Mouse (Mus musculus) urinary bladder, postnatal 10 days (tissue): ENCODE measurements around the gene Asb16.
A peak's percentile ranks its signal among the peaks of the same experiment; 100 is the strongest.
"Not testable (repeated sequence)": the region's sequence is repeated elsewhere in the genome, so short reads cannot be mapped to it uniquely, and the experiment has no call there.

Experiments used
- DNase-seq: peaks from one replicate; pipeline ENCODE4 v3.0.0; 2022; ENCODE audit warnings: low spot score

The Asb16 gene

DNA sequence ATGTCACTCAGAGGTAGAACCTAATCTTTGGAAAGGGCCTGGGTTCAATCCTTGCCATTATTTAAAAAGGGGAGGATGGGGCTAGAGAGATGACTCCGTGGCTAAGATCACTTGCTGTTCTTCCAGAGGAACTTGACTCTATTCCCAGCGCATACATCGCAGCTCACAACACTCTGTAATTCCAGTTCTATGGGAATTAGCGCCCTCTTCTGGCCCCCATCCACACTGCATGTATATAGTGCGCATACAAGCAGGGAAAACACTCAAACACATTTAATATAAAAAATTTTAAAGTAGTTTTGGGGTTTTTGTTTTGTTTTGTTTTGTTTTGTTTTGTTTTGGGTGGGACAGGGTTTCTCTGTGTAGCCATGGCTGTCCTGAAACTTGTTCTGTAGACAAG, 26.7 kb upstream of the Asb16 start:
- no peak for DNase-seq

DNA sequence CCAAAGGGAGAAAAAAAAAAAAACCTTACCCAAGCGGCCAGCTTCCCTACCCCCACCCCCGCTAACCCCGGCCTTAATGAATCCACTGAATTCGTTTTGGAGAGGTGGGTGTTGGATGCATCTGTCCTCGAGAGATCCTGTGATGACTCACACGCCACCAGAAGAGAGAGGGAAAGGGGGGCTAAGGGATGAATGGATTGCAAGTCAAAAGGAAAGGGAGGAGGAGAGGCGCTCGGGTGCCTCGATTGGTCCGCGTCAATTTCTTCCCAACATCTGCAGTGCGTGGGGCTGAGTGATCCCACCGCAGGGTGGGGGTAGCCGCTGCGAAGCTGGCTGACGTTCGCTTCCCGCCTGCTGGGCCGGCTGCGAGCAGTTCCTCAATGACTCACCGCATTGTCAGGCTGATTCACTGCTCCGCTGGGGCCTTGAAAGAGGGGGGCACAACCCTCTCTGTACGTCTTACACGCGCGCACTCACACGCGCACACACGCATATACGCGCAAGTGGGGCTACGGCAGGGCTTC, 23.6 kb upstream of the Asb16 start:
- DNase-seq: no peak

DNA sequence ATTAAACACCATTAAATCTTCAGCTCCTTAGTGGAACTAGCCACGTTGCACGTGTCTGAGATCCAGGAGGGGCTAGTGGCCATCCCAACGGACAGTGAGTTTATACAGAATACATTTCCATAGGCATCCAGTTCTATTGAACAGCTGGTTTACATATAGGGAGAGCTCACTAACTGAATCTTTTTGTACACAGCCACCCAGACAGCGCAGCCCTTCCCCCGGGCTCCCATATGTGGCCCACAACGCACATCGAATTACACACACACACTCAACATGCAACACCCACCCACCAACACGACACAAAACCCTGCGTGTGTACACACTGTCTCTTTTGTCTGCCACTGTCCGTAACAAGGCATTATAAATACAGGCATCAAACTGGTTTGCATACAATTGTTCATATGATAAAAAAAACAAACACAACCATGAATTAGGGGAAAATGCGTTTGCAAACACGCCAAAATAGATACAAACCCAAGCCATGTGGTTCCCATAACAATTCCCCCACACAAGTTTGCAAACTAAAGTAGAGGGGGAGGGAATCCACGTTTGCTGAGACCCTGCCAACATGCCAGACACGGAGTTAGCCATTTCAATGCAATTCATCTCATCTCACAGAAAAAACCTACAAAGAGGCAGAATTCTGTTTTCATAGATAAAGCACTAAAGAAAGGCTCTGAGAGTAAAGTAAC, 22.8 kb upstream of the Asb16 start:
- DNase-seq: no peak

- no peak for DNase-seq
Measured at GRCm38 (mm10) chr11:102246273-102246635, 22.3 kb upstream of the Asb16 start.

DNA sequence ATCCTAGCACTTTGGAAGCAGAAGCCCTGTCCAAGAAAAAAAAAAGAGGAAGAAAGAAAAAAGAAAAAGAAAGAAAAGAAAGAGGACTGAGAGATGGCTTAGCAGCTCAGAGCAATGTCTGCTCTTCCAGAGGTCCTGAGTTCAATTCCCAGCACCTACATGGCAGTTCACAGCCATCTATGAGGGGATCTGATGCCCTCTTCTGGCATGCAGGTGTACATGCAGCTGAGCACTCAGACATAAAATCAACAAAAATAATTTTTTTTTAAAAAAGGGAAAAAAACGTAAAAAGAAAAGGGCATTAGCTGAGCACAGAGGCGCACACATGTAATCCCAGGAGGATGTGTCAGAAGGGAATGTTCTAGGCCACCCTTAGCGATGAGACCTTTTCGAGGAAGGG, 21.7 kb upstream of the Asb16 start:
- DNase-seq: no peak

- DNase-seq: peak; percentile 74
Measured at GRCm38 (mm10) chr11:102248630-102249230, 19.8 kb upstream of the Asb16 start, which contains the start of gene BC030867. Gene BC030867, plus strand, starts transcription at chr11:102248882.

DNA sequence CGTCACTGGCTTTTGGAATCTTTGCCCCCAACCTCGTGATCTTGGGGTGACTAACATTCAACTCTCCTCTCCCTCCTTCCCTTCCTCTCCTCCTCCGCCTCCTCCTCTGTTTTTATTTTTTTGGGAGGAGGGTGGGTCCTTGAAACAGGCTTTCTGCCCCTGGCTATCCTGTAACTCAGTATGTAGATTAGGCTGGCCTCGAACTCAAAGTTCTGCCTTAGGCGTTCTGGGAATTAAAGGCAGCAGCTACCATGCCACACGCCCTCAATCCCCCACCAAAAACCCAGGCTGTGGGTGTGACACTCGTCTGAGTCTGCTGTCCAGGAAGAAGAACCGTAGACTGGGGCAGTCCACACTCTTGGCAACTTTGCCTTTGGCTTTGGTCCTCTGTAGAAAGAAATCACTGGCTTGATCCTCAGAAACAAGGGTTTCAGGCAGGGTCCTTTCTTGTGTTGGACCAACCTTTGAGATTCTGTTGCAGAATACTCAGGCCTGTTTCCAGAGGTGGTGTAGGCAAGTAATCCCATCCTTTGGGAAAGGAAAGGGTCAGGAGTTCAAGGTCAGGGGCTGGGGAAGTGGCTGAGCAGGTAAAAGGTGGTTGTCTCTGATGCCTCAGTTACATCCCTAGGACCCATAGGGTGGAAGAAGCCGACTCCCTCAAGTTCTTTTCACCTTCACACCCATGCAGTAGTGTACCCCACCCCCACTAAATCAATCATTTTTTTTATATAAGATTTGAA, 19.0 kb upstream of the Asb16 start:
- DNase-seq: no peak

DNA sequence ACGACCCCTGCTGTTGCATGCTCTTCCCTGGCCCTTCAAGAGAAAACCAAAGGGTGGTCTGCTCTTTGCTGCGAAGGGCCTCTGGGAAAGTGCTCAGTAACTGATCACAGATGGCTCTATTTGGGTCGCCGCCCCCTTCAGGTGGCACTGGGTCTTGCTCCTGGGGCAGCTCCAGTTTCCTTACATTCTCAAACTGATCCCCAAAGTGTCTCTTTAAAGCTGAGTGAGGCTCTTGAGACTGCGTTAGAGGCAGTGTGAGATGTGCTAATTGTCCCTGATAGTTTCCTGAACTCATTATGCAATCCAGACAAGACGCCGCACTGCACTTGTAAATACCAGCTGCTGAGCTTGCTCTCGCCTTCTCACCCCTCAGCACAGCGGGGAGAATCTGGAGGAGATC, 11.0 kb upstream of the Asb16 start:
- DNase-seq: no peak

DNA sequence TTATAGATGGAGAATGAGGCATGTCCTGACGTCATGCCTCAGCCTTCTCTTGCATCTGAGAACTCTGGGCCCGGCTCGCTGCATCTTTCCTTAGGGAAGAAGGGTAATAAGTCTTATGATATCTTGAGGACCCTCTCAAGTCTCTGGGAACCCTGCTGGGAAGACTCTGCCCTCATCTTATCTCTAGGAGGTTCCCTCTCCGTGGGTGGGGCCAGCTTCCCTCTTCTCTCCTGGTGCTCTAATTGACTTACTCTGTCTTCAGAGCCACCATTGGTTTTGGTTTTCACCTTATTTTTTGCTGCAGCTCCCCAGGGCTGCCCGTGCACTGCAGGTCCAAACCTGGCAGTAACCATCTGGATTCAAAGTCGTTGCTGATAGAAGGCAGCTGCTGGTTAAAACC, 10.4 kb upstream of the Asb16 start:
- DNase-seq: no peak

GRCm38 (mm10) chr11:102258521-102258920, 10.0 kb upstream of the Asb16 start:
- DNase-seq: no peak

DNA sequence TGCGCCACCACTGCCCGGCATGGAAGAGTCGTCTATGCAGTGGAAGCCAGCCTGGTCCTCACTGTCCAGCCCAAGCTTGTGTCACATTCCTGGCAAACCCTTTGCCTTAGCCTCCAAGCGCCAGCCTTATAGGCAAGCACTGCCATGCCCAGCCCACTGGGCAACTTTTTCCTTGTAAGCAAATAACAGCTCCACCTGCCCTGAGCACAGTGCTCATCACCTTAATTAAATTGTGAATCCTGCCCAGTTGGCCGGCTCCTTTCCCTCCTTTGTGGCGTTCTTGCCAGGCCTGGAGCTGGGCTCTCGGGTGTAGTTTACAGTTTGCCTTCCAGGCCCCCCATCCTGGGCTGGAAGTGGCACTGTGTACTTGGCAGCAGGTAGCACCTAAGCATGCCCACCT, 5.3 kb upstream of the Asb16 start:
- no peak for DNase-seq

GRCm38 (mm10) chr11:102265816-102266215, 2.7 kb upstream of the Asb16 start:
- DNase-seq: no peak

DNA sequence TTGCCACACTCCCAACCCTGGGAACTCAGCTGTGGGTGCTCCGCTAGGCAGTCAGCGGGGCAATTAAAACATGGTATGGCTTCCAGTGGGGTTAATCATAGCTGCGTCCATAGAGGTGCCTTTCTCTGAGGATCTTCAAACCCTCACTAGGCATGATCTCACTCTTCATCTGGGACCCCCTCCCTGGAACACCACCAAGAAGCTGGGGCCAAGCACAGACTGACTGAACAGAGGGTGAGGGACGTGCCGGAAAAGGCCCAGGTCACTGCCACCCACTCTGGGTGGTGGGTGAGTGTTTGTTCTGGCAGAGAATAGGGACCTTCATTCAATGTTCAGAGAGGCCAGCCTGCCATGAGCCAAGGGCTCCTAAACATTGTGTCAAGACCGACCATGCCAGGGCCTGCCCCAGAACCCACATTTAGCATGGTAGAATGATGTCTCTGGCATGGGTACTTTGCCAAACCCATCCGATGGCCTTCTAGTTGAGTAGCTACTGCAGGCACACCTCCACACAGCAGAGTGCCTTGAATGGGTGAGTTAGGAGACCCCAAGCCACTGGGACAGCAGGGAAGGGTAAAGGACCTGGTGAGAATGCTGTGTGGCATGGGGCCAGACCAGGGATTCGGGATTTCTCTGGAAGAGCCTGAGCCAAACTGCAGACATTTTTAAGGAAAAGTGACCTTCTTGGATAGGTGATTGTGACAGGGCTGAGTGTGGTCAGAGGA, 1.8 kb upstream of the Asb16 start:
- DNase-seq: no peak

- DNase-seq: no peak
Measured at GRCm38 (mm10) chr11:102267480-102267879, 1.1 kb upstream of the Asb16 start.

DNA sequence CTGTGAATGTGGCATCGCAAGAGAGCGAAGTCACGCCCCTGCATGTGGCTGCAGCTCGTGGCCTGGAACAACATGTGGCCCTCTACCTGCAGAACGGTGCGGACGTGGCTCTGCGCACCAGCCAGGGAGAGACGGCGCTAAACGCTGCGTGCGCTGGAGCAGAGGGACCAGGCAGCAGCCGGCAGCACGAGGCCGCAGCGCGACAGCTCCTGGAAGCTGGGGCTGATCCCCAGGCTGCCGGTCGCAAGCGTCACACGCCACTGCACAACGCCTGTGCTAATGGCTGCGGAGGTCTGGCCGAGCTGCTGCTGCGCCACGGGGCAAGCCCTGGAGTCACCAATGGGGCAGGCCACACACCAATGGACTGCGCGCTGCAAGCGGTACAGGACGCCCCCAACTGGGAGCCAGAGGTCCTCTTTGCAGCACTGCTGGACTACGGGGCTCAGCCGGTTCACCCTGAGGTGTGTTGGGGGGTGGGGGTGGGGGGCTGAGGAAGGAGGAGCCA, 7.9 kb downstream of the Asb16 start:
- DNase-seq: no peak

DNA sequence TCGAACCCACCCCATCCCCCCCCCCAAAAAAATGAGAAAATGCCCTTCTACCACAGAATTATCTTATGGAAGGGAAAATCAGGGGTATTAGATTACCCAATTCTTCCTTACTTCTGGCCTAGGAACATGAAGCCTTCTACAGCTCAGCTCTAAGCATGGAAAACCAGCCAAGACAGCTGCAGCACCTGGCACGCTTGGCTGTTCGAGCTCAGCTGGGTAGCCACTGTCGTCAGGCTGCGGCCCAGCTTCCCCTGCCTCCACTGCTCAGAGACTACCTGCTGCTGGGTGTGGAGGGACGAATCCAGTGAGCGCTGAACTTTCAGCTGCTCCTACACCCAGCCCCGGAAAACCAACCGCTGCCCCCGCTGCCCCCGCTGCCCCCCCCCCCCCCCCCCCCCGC, 9.2 kb downstream of the Asb16 start:
- DNase-seq: no peak

DNA sequence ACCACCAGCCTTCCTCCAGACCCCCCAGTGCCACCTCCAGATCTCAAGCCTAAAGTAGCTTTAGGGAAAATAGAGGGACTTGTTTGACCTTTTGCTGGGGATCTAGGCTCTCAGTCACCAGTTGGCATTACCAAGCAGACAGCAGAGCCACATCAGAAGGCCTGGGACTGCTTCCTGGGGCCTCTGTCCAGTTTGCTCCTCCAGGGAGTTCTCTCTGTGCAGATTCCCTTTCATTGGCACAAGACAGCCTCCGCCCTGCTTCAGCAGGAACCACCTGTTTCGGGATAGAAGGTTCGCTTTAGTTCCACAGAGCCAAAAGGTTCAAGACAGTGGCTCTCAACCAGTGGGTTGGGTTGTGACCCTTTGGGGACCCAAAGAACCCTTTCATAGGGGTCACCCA, 11.1 kb downstream of the Asb16 start:
- no peak for DNase-seq

DNA sequence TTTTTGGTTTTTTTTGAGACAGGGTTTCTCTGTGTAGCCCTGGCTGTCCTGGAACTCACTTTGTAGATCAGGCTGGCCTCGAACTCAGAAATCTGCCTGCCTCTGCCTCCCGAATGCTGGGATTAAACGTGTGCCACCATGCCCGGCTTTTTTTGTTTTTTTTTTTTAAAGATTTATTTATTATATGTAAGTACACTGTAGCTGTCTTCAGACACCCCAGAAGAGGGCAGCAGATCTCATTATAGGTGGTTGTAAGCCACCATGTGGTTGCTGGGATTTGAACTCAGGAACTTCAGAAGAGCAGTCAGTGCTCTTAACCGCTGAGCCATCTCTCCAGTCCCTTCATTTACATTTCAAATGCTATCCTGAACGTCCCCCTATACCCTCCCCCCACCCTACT, 11.7 kb downstream of the Asb16 start:
- DNase-seq: not testable (repeated sequence)

DNA sequence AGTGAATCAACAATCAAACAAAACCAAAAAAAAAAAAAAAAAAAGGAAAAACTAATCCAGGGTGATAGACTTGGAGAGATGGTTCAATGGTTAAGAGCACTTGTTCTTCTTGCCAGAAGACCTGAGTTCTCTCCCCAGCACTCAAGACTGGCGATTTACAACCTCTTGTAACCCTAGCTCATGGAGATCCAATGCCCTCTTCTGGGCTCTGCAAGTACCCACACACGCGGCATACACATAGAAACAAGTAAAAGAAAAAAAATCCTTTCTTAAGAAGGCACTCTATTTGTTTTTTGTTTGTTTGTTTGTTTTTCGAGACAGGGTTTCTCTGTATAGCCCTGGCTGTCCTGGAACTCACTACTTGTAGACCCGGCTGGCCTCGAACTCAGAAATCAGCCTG, 15.4 kb downstream of the Asb16 start:
- no peak for DNase-seq

DNA sequence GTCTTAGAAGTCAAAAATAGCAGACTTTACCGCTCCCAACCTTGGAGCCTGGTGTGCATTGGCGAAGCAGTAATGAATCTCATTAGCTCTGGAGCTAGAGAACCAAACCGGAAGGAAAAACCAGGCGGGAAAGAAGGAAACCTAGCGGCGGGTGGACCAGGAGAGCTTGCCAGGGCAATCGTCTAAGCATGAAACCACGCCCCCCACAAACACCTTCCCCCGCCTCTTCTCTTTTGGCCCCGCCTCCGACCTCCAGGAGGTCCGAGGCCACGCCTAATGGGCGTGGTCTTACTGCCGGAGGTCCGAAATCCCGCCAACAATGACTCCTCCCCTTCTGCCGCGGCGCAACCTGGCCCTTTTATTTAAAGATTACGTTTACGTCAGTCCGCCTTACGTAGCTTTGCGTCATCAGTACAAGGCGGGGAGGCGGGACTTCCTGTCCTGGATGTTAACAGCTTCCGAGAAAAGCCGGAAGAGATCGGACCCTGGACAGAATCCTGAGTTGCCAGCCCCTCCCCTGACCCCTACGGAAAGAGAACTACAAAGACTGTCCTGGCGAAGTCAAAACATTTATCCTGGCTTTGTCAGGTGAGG, 16.1 kb downstream of the Asb16 start, which contains the start of gene Tmub2:
Gene Tmub2 (plus strand): TSS at position 431 of the 594 bp plus-strand sequence.
- peak; percentile 80 for DNase-seq

DNA sequence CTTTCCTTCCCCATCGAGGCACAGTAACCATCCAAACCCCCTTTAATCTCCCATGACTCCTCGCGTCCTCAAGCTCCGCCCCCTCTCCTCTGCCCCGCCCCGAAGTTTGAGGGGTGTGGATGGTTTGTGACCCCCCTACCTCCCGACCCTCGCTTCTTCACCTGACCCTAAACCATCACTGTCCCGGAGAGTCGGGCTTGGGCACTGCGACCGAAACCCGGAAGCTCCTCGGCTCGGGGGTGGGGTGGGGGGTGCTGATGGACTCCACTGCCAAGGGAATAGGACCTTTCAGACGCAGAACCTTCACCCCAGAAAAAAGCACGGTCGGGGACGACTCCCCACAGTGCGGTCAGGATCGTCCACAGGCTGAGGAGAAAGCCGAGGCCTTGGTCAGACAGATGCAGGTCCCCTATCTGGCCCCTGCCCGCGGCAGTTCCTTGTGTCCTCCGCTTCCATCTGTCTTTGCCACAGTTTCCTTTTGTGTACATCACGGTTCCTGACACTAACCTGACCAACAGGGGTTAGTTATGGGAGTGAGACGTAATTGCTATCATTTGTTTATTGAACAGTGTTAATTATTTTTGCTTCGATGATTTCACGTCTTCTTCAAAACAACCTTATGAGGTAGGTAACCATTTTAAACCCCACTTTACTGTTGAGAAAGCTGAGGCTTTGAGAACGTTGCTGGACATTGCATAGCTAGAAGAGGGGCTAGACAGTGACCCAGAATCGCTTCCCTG, 16.7 kb downstream of the Asb16 start:
- no peak for DNase-seq
